Mouse (Mus musculus) midbrain, embryonic 12.5 days (tissue): ENCODE measurements at regions not wholly inside any gene's neighbourhood (a gene's known extent, or its start where the extent isn't known, plus 50 kb on each side); places are given as distances from the start of the nearest gene placed in this dataset.

ENCODE experiments used
- ATAC-seq: fragments of 200-750 bp; cut with Nextera tagmentation; 2 replicates; pipeline ENCODE4 v1.8.0; 2017; ENCODE audit warnings: low read depth, moderate TSS enrichment, moderate library complexity; ENCODE audit not compliant: low FRiP score
- H3K27ac ChIP-seq: fragments of 300-500 bp; sonication (generic); replicated peaks from 2 replicates; pipeline ENCODE4 v1.5.1; 2016; ENCODE audit warnings: mild to moderate bottlenecking
- H3K27me3 ChIP-seq: fragments of 300-500 bp; sonication (generic); 2 replicates; pipeline ENCODE4 v1.6.1; 2016; ENCODE audit warnings: mild to moderate bottlenecking
- H3K36me3 ChIP-seq: fragments of 300-500 bp; sonication (generic); 2 replicates; pipeline ENCODE4 v1.6.1; 2016
- H3K4me1 ChIP-seq: fragments of 300-500 bp; sonication (generic); 2 replicates; pipeline ENCODE4 v1.6.1; 2016
- H3K4me2 ChIP-seq: fragments of 300-500 bp; sonication (generic); replicated peaks from 2 replicates; pipeline ENCODE4 v1.6.1; 2016; ENCODE audit warnings: mild to moderate bottlenecking, moderate library complexity
- H3K4me3 ChIP-seq: fragments of 300-500 bp; sonication (generic); 2 replicates; pipeline ENCODE4 v1.5.1; 2016; ENCODE audit warnings: mild to moderate bottlenecking
- H3K9ac ChIP-seq: fragments of 300-500 bp; sonication (generic); replicated peaks from 2 replicates; pipeline ENCODE4 v1.6.1; 2016; ENCODE audit warnings: mild to moderate bottlenecking, moderate library complexity
- H3K9me3 ChIP-seq: fragments of 300-500 bp; sonication (generic); 2 replicates; pipeline ENCODE4 v1.6.1; 2016; ENCODE audit warnings: mild to moderate bottlenecking
- WGBS: fragments of 180-500 bp; shearing (Covaris S2); methylation state at CpG from one replicate; pipeline ENCODE4 v1.1.7; 2016; 5-methylcytosine and 5-hydroxymethylcytosine counted together

- no peaks in the 10 kb centered on the region for H3K27me3 ChIP-seq
- no peak for ATAC-seq
- H3K9ac ChIP-seq = no peak overlapping the region
- no peak overlapping the region for H3K4me3 ChIP-seq
- H3K36me3 ChIP-seq = no peaks in the 10 kb centered on the region
- 69% methylated on average over 3 of the region's 3 CpGs for whole genome bisulfite sequencing
- no peaks in the 10 kb centered on the region for H3K4me1 ChIP-seq
- H3K9me3 ChIP-seq = no peaks in the 10 kb centered on the region
- no peak overlapping the region for H3K27ac ChIP-seq
- no peak overlapping the region for H3K4me2 ChIP-seq
Measured at GRCm38 (mm10) chr9:112429196-112429595, 193.5 kb upstream of the Arpp21 start.

DNA sequence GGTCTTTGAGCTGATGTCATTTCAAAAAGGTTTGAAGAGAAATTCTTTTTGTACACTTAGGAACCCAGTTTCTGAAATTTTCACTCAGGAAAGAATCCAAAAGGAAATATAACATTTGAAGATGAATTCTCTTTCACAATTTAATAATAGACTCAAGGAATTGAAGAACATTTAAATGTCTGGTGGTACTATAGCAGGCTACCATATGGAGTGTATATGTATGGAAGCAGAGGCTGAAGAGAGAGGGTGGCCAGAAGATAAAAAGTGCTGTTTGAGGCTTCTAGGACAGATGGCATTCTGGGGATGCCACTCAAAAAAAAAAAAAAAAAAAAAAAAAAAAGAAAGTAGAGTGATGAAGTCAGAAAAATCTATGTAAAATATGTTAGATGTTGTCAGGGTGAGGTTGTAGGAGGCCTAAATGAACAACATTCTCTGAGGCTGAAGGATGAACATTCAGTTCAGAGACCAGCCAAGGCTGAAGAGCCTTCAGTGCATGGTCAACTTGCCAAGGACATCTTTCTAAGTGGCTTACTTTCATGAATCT is 170.1 kb upstream of the Arpp21 start:
- Histone ChIP-seq H3K4me2 (no peak overlapping the region), H3K27me3 (no peaks in the 10 kb centered on the region), H3K27ac (no peak overlapping the region), H3K4me1 (no peaks in the 10 kb centered on the region), H3K4me3 (no peak overlapping the region), H3K9me3 (peaks cover 8% of the 10 kb centered on the region; the same call in 1 of the 2 replicates), H3K9ac (no peak overlapping the region), H3K36me3 (no peaks in the 10 kb centered on the region)
- ATAC-seq = no peak

GRCm38 (mm10) chr9:112370746-112371145 is 135.0 kb upstream of the Arpp21 start:
- no peak overlapping the region for H3K27ac ChIP-seq
- no peak for ATAC-seq
- no peaks in the 10 kb centered on the region for H3K27me3 ChIP-seq
- WGBS = 72% methylated on average over 1 of the region's 1 CpGs
- no peaks in the 10 kb centered on the region for H3K9me3 ChIP-seq
- H3K9ac ChIP-seq = no peak overlapping the region
- no peaks in the 10 kb centered on the region for H3K4me1 ChIP-seq
- no peak overlapping the region for H3K4me2 ChIP-seq
- no peaks in the 10 kb centered on the region for H3K36me3 ChIP-seq
- H3K4me3 ChIP-seq = no peak overlapping the region

- no peaks in the 10 kb centered on the region for H3K4me1 ChIP-seq
- no peaks in the 10 kb centered on the region for H3K9me3 ChIP-seq
- ATAC-seq = no peak
- H3K9ac ChIP-seq = no peak overlapping the region
- no peak overlapping the region for H3K4me3 ChIP-seq
- H3K27me3 ChIP-seq = no peaks in the 10 kb centered on the region
- no peaks in the 10 kb centered on the region for H3K36me3 ChIP-seq
- H3K4me2 ChIP-seq = no peak overlapping the region
- H3K27ac ChIP-seq = no peak overlapping the region
Measured at GRCm38 (mm10) chr9:112367291-112367690, 131.6 kb upstream of the Arpp21 start.

- no peak overlapping the region for H3K27ac ChIP-seq
Measured at GRCm38 (mm10) chr9:112361355-112361754, 125.6 kb upstream of the Arpp21 start.

GRCm38 (mm10) chr9:112358711-112359298 is 123.1 kb upstream of the Arpp21 start:
- Histone ChIP-seq H3K4me2 (no peak overlapping the region), H3K27me3 (no peaks in the 10 kb centered on the region), H3K9me3 (no peaks in the 10 kb centered on the region), H3K36me3 (no peaks in the 10 kb centered on the region), H3K9ac (no peak overlapping the region), H3K27ac (0 out of 2 replicates have a peak overlapping the region, but pooled peaks have one; percentile 4), H3K4me1 (peaks cover 9% of the 10 kb centered on the region; the same call in 1 of the 2 replicates), H3K4me3 (no peak overlapping the region)
- 0 out of 2 replicates have a peak, but pooled peaks have one; percentile 38 for ATAC-seq
- WGBS = 36% methylated on average over 5 of the region's 5 CpGs

More at GRCm38 (mm10) chr9:112361355-112361754, 125.6 kb upstream of the Arpp21 start:
- Histone ChIP-seq H3K4me2 (no peak overlapping the region), H3K4me3 (no peak overlapping the region), H3K36me3 (no peaks in the 10 kb centered on the region), H3K9me3 (no peaks in the 10 kb centered on the region), H3K9ac (no peak overlapping the region), H3K4me1 (peaks cover 9% of the 10 kb centered on the region; the same call in 1 of the 2 replicates), H3K27me3 (no peaks in the 10 kb centered on the region)
- ATAC-seq = no peak
- WGBS = 93% methylated on average over 3 of the region's 3 CpGs

DNA sequence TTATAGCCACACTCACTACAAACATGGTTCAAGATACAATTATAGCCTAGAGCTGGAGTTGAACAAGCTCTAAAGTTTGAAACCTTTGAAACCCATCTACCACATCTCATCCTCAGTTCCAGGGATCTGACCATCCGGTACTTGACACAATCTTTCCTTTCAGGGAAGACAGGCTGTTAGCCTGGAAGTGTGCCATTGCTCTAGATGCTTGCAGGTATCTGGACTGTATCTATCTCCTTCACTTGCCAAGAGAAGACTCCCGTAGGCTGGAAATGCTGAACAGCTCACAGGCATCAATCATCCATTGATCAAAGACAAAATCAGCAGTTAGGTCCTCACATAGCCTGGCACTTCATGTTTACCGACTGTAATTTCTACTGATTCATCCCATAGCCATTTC is 117.5 kb upstream of the Arpp21 start:
- Histone ChIP-seq H3K36me3 (no peaks in the 10 kb centered on the region), H3K4me3 (no peak overlapping the region), H3K9me3 (no peaks in the 10 kb centered on the region), H3K27me3 (no peaks in the 10 kb centered on the region), H3K4me2 (no peak overlapping the region), H3K27ac (no peak overlapping the region), H3K9ac (no peak overlapping the region), H3K4me1 (no peaks in the 10 kb centered on the region)
- ATAC-seq = no peak
- WGBS = 91% methylated on average over 3 of the region's 3 CpGs

- H3K9me3 ChIP-seq = no peaks in the 10 kb centered on the region
- no peak overlapping the region for H3K9ac ChIP-seq
- H3K36me3 ChIP-seq = no peaks in the 10 kb centered on the region
- ATAC-seq = no peak
- H3K4me3 ChIP-seq = no peak overlapping the region
- H3K27ac ChIP-seq = no peak overlapping the region
- no peak overlapping the region for H3K4me2 ChIP-seq
- H3K4me1 ChIP-seq = no peaks in the 10 kb centered on the region
- H3K27me3 ChIP-seq = no peaks in the 10 kb centered on the region
Measured at GRCm38 (mm10) chr9:112348942-112349341, 113.2 kb upstream of the Arpp21 start.

GRCm38 (mm10) chr9:112344792-112345191 is 109.1 kb upstream of the Arpp21 start:
- no peak overlapping the region for H3K27ac ChIP-seq
- H3K9me3 ChIP-seq = no peaks in the 10 kb centered on the region
- ATAC-seq = no peak
- 64% methylated on average over 1 of the region's 1 CpGs for WGBS
- no peak overlapping the region for H3K4me2 ChIP-seq
- no peaks in the 10 kb centered on the region for H3K4me1 ChIP-seq
- no peak overlapping the region for H3K4me3 ChIP-seq
- H3K27me3 ChIP-seq = no peaks in the 10 kb centered on the region
- no peak overlapping the region for H3K9ac ChIP-seq
- no peaks in the 10 kb centered on the region for H3K36me3 ChIP-seq

GRCm38 (mm10) chr9:112340363-112340762 is 104.6 kb upstream of the Arpp21 start:
- no peak for ATAC-seq
- Histone ChIP-seq H3K9ac (no peak overlapping the region), H3K36me3 (no peaks in the 10 kb centered on the region), H3K9me3 (no peaks in the 10 kb centered on the region), H3K27me3 (no peaks in the 10 kb centered on the region), H3K4me1 (no peaks in the 10 kb centered on the region), H3K4me3 (no peak overlapping the region), H3K27ac (no peak overlapping the region), H3K4me2 (no peak overlapping the region)
- 81% methylated on average over 2 of the region's 2 CpGs for WGBS

GRCm38 (mm10) chr9:112320016-112320415 is 84.3 kb upstream of the Arpp21 start:
- WGBS = 77% methylated on average over 5 of the region's 5 CpGs
- Histone ChIP-seq H3K4me1 (no peaks in the 10 kb centered on the region), H3K4me2 (no peak overlapping the region), H3K36me3 (no peaks in the 10 kb centered on the region), H3K27me3 (no peaks in the 10 kb centered on the region), H3K9ac (no peak overlapping the region), H3K27ac (no peak overlapping the region), H3K4me3 (no peak overlapping the region), H3K9me3 (no peaks in the 10 kb centered on the region)
- no peak for ATAC-seq

- H3K36me3 ChIP-seq = no peaks in the 10 kb centered on the region
- no peak overlapping the region for H3K9ac ChIP-seq
- 77% methylated on average over 5 of the region's 5 CpGs for WGBS
- H3K4me1 ChIP-seq = no peaks in the 10 kb centered on the region
- no peak overlapping the region for H3K27ac ChIP-seq
- H3K9me3 ChIP-seq = no peaks in the 10 kb centered on the region
- no peak overlapping the region for H3K4me3 ChIP-seq
- no peaks in the 10 kb centered on the region for H3K27me3 ChIP-seq
- ATAC-seq = no peak
- no peak overlapping the region for H3K4me2 ChIP-seq
Measured at GRCm38 (mm10) chr9:112308950-112309349, 73.2 kb upstream of the Arpp21 start.

DNA sequence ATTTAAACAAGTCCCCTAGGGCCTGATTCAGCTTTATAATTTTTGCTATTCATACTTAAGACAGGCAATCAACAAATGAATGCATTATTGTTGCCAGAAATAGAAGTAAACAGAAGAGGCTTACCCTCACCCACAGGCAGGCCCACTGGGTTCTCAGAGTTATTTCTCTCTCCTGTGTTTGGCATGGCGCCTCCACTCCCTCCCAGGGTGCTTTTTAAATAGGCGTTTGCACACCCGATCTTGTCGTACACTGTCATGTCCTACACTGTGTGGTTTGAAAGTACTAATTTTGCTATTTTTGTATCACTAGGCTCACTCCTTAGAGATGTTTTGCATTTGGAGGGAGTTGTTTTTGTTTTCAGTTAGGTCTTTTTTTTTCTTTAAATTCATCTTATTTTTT is 72.1 kb upstream of the Arpp21 start:
- no peak overlapping the region for H3K9ac ChIP-seq
- no peaks in the 10 kb centered on the region for H3K36me3 ChIP-seq
- no peak overlapping the region for H3K27ac ChIP-seq
- no peaks in the 10 kb centered on the region for H3K4me1 ChIP-seq
- no peak for ATAC-seq
- no peak overlapping the region for H3K4me3 ChIP-seq
- H3K9me3 ChIP-seq = no peaks in the 10 kb centered on the region
- H3K4me2 ChIP-seq = no peak overlapping the region
- H3K27me3 ChIP-seq = no peaks in the 10 kb centered on the region
- 87% methylated on average over 4 of the region's 4 CpGs for WGBS
